Mouse (Mus musculus) v-Abl transformed pro-B cells (cell line): Measurements from ENCODE around the gene Bscl2.

Experiments used
- in situ Hi-C, 2 experiments: fragments of 400-800 bp; cut with MboI; formaldehyde crosslinking; loops; one replicate each; pipeline ENCODE4 v1.15.1; 2025; ENCODE audit not compliant: unreplicated experiment in 2 of 2

The Bscl2 gene

GRCm38 (mm10) chr19:8822696-8823095 lies 14.6 kb upstream of the Bscl2 start:
- in situ Hi-C loops: loop anchor here in 1 of 2 experiments (10.0 kb wide), 1 partner anchor 108 kb away; no protein-coding TSS in a partner anchor

- in situ Hi-C loops: loop anchor here (10.0 to 25.0 kb wide), 4 partner anchors 115 to 1358 kb away; partner anchors contain the start of genes Fads1 (in 1 of the 2) and Slc22a8 (in 1 of the 2)
Measured at GRCm38 (mm10) chr19:8829660-8830059, 7.6 kb upstream of the Bscl2 start, which contains the start of gene AC129217.1. AC129217.1 (plus strand) TSS chr19:8829773.

- in situ Hi-C loops: loop anchor here (25.0 kb wide), 3 partner anchors 243 to 1357 kb away; partner anchors contain the start of genes Fads1 (in 1 of the 2) and Slc22a8 (in 1 of the 2)
Measured at GRCm38 (mm10) chr19:8830664-8831063, 6.6 kb upstream of the Bscl2 start.

GRCm38 (mm10) chr19:8831262-8831661 lies 6.0 kb upstream of the Bscl2 start:
- in situ Hi-C loops: loop anchor here (25.0 kb wide), 3 partner anchors 244 to 1356 kb away; partner anchors contain the start of genes Fads1 (in 1 of the 2) and Slc22a8 (in 1 of the 2)

- in situ Hi-C loops: loop anchor here (25.0 kb wide), 3 partner anchors 246 to 1354 kb away; partner anchors contain the start of genes Fads1 (in 1 of the 2) and Slc22a8 (in 1 of the 2)
Measured at GRCm38 (mm10) chr19:8832971-8833370, 4.3 kb upstream of the Bscl2 start.

GRCm38 (mm10) chr19:8836327-8836726 lies 940 bp upstream of the Bscl2 start:
- in situ Hi-C loops: loop anchor here (25.0 kb wide), 3 partner anchors 249 to 1351 kb away; partner anchors contain the start of genes Fads1 (in 1 of the 2) and Slc22a8 (in 1 of the 2)

GRCm38 (mm10) chr19:8838041-8838730 lies 919 bp downstream of the Bscl2 start:
- in situ Hi-C loops: loop anchor here (25.0 kb wide), 3 partner anchors 251 to 1349 kb away; partner anchors contain the start of genes Fads1 (in 1 of the 2) and Slc22a8 (in 1 of the 2)

GRCm38 (mm10) chr19:8839103-8839907 lies 2.0 kb downstream of the Bscl2 start, which contains the start of gene Gng3:
Gng3 (minus strand) TSS chr19:8839194.
- in situ Hi-C loops: loop anchor here (25.0 kb wide), 3 partner anchors 252 to 1348 kb away; partner anchors contain the start of genes Fads1 (in 1 of the 2) and Slc22a8 (in 1 of the 2)

GRCm38 (mm10) chr19:8839908-8840791 lies 2.9 kb downstream of the Bscl2 start:
- in situ Hi-C loops: loop anchor here (10.0 to 25.0 kb wide), 5 partner anchors 253 to 1347 kb away; partner anchors contain the start of genes Fads1 (in 1 of the 2), Scgb2a2 (in 1 of the 2) and Slc22a8 (in 1 of the 2)

- in situ Hi-C loops: loop anchor here (10.0 to 25.0 kb wide), 5 partner anchors 254 to 1346 kb away; partner anchors contain the start of genes Fads1 (in 1 of the 2), Scgb2a2 (in 1 of the 2) and Slc22a8 (in 1 of the 2)
Measured at GRCm38 (mm10) chr19:8841012-8841411, 3.7 kb downstream of the Bscl2 start.

GRCm38 (mm10) chr19:8842961-8843360 lies 5.7 kb downstream of the Bscl2 start:
- in situ Hi-C loops: loop anchor here (10.0 to 25.0 kb wide), 5 partner anchors 256 to 1344 kb away; partner anchors contain the start of genes Fads1 (in 1 of the 2), Scgb2a2 (in 1 of the 2) and Slc22a8 (in 1 of the 2)

GRCm38 (mm10) chr19:8844371-8845129 lies 7.3 kb downstream of the Bscl2 start:
- in situ Hi-C loops: loop anchor here (10.0 to 25.0 kb wide), 5 partner anchors 257 to 1343 kb away; partner anchors contain the start of genes Fads1 (in 1 of the 2), Scgb2a2 (in 1 of the 2) and Slc22a8 (in 1 of the 2)

GRCm38 (mm10) chr19:8848356-8848755 lies 11.1 kb downstream of the Bscl2 start:
- in situ Hi-C loops: loop anchor here (10.0 to 25.0 kb wide), 5 partner anchors 261 to 1339 kb away; partner anchors contain the start of genes Fads1 (in 1 of the 2), Scgb2a2 (in 1 of the 2) and Slc22a8 (in 1 of the 2)

- in situ Hi-C loops: loop anchor here (10.0 to 25.0 kb wide), 3 partner anchors 112 to 994 kb away; partner anchors contain the start of genes Eef1g (in 1 of the 2), Scgb2a2 (in 1 of the 2) and Tut1 (in 1 of the 2)
Measured at GRCm38 (mm10) chr19:8850402-8850901, 13.2 kb downstream of the Bscl2 start, which contains the start of gene Lrrn4cl. Lrrn4cl (plus strand) TSS chr19:8850768.

GRCm38 (mm10) chr19:8851639-8852038 lies 14.4 kb downstream of the Bscl2 start:
- in situ Hi-C loops: loop anchor here (10.0 to 25.0 kb wide), 3 partner anchors 111 to 993 kb away; partner anchors contain the start of genes Eef1g (in 1 of the 2), Scgb2a2 (in 1 of the 2) and Tut1 (in 1 of the 2)

GRCm38 (mm10) chr19:8852236-8852928 lies 15.1 kb downstream of the Bscl2 start:
- in situ Hi-C loops: loop anchor here (10.0 to 25.0 kb wide), 3 partner anchors 110 to 992 kb away; partner anchors contain the start of genes Eef1g (in 1 of the 2), Scgb2a2 (in 1 of the 2) and Tut1 (in 1 of the 2)
